In genomic region chr3:159282594-159282993, GRCm38 (mm10) we compare ENCODE assay signal across 22 mouse cellular contexts.
A peak's percentile ranks its signal among the peaks of the same experiment; 100 is the strongest.
DNase-seq lines count a peak whose midpoint lies in the region; ATAC-seq and TF ChIP-seq lines count a peak whose summit lies in the region.
"Had no signal": no experiment of that assay in that cellular context is flagged by ENCODE, and none has a peak within 500 bp of the region (broad histone marks: within the 10 kb centered on the region; RNA-seq: fewer than 3 reads in every experiment).

No protein-coding gene starts in this region.

- H3K4me1 ChIP-seq in forebrain, embryonic 11.5 days (replicated peaks; ENCODE audit: control insufficient read depth, insufficient read depth, low read length): no peaks in the 10 kb centered on the region
- no peaks in the 10 kb centered on the region for H3K4me1 ChIP-seq in forebrain, embryonic 15.5 days
- no peaks in the 10 kb centered on the region for H3K4me1 ChIP-seq in kidney, postnatal 0 days (replicated peaks; ENCODE audit: insufficient read depth, low read length)
- H3K4me1 ChIP-seq in neural tube, embryonic 11.5 days (ENCODE audit: control insufficient read depth, insufficient read depth, low read length): no peaks in the 10 kb centered on the region
- no peaks in the 10 kb centered on the region for H3K4me1 ChIP-seq in neural tube, embryonic 15.5 days
- no peaks in the 10 kb centered on the region for H3K4me1 ChIP-seq in stomach, postnatal 0 days (replicated peaks; ENCODE audit: control insufficient read depth, insufficient read depth)
- H3K4me1 ChIP-seq: heart, embryonic 13.5 days; limb, embryonic 10.5 days; neural tube, embryonic 12.5 days had no signal

- no peak overlapping the region for H3K9ac ChIP-seq in forebrain, embryonic 11.5 days (ENCODE audit: low read length)
- no peak overlapping the region for H3K9ac ChIP-seq in forebrain, embryonic 15.5 days (replicated peaks)
- H3K9ac ChIP-seq in kidney, postnatal 0 days (ENCODE audit: low read depth, low read length): no peak overlapping the region
- no peak overlapping the region for H3K9ac ChIP-seq in neural tube, embryonic 11.5 days (ENCODE audit: low read length)
- no peak overlapping the region for H3K9ac ChIP-seq in neural tube, embryonic 15.5 days (replicated peaks)
- H3K9ac ChIP-seq in stomach, postnatal 0 days (ENCODE audit: low read length): no peak overlapping the region
- H3K9ac ChIP-seq: heart, embryonic 13.5 days; lung, embryonic 14.5 days; neural tube, embryonic 12.5 days had no signal

- H3K27me3 ChIP-seq in forebrain, embryonic 11.5 days (ENCODE audit: control insufficient read depth, insufficient read depth, low read length): no peaks in the 10 kb centered on the region
- H3K27me3 ChIP-seq in forebrain, embryonic 15.5 days: no peaks in the 10 kb centered on the region
- no peaks in the 10 kb centered on the region for H3K27me3 ChIP-seq in kidney, postnatal 0 days (ENCODE audit: insufficient read depth, low read length)
- H3K27me3 ChIP-seq in neural tube, embryonic 11.5 days (ENCODE audit: control insufficient read depth, insufficient read depth, low read length): no peaks in the 10 kb centered on the region
- no peaks in the 10 kb centered on the region for H3K27me3 ChIP-seq in neural tube, embryonic 15.5 days (replicated peaks)
- no peaks in the 10 kb centered on the region for H3K27me3 ChIP-seq in stomach, postnatal 0 days (ENCODE audit: control insufficient read depth, insufficient read depth, low read length)
- H3K27me3 ChIP-seq: heart, embryonic 13.5 days; neural tube, embryonic 12.5 days had no signal

- no peak; the same call in 1 of the 2 replicates for TF ChIP-seq CTCF in kidney, postnatal 0 days (IDR thresholded peaks at IDR 0.05; ENCODE audit: low read depth)
- peak; percentile 27; the same call in 1 of the 2 replicates for TF ChIP-seq CTCF in stomach, postnatal 0 days (IDR thresholded peaks at IDR 0.05; ENCODE audit: low read depth)

- TF ChIP-seq EP300 in stomach, postnatal 0 days (optimal IDR thresholded peaks at IDR 0.05): no peak

- no peak for DNase-seq in forebrain, embryonic 11.5 days (ENCODE audit: low spot score)
- DNase-seq in kidney, postnatal 0 days (ENCODE audit: low spot score): peak; percentile 5
- DNase-seq in kidney, adult 11 months: no peak
- no peak for DNase-seq in neural tube, embryonic 11.5 days (ENCODE audit: low spot score)
- no peak for DNase-seq in stomach, postnatal 0 days (ENCODE audit: low spot score)
- DNase-seq in heart, postnatal 14 days: no peak
- DNase-seq: adrenal gland, postnatal 25 days; cerebellum, adult 8-10 months; gastrocnemius, adult 2 months; kidney, adult 2 months; kidney, postnatal 25 days; lung, embryonic 14.5 days; lung, postnatal 4 days; right cerebral cortex, postnatal 4 days; thymus, postnatal 25 days had no signal

- H3K36me3 ChIP-seq in forebrain, embryonic 11.5 days (ENCODE audit: control insufficient read depth, insufficient read depth, low read length): no peaks in the 10 kb centered on the region
- H3K36me3 ChIP-seq in forebrain, embryonic 15.5 days: no peaks in the 10 kb centered on the region
- no peaks in the 10 kb centered on the region for H3K36me3 ChIP-seq in kidney, postnatal 0 days (ENCODE audit: insufficient read depth, low read length)
- H3K36me3 ChIP-seq in neural tube, embryonic 11.5 days (ENCODE audit: control insufficient read depth, insufficient read depth, low read length): no peaks in the 10 kb centered on the region
- H3K36me3 ChIP-seq in neural tube, embryonic 15.5 days: no peaks in the 10 kb centered on the region
- no peaks in the 10 kb centered on the region for H3K36me3 ChIP-seq in stomach, postnatal 0 days (ENCODE audit: control insufficient read depth, insufficient read depth, low read length)
- H3K36me3 ChIP-seq: heart, embryonic 13.5 days; limb, embryonic 10.5 days; neural tube, embryonic 12.5 days had no signal

- H3K9me3 ChIP-seq in forebrain, embryonic 11.5 days (ENCODE audit: control insufficient read depth, low read length): no peaks in the 10 kb centered on the region
- no peaks in the 10 kb centered on the region for H3K9me3 ChIP-seq in forebrain, embryonic 15.5 days
- H3K9me3 ChIP-seq in kidney, postnatal 0 days (replicated peaks; ENCODE audit: low read length): no peaks in the 10 kb centered on the region
- no peaks in the 10 kb centered on the region for H3K9me3 ChIP-seq in neural tube, embryonic 11.5 days (ENCODE audit: control insufficient read depth, low read length)
- no peaks in the 10 kb centered on the region for H3K9me3 ChIP-seq in neural tube, embryonic 15.5 days (replicated peaks)
- H3K9me3 ChIP-seq in stomach, postnatal 0 days (ENCODE audit: control insufficient read depth, low read length): no peaks in the 10 kb centered on the region
- H3K9me3 ChIP-seq: heart, embryonic 13.5 days; limb, embryonic 10.5 days; neural tube, embryonic 12.5 days had no signal

- peak; percentile 15; the same call in 1 of the 2 replicates for ATAC-seq in forebrain, embryonic 11.5 days (replicated peaks; ENCODE audit: low FRiP score)
- ATAC-seq in forebrain, embryonic 15.5 days (replicated peaks): no peak
- ATAC-seq in kidney, postnatal 0 days (replicated peaks; ENCODE audit: low FRiP score, low read depth): no peak
- ATAC-seq in neural tube, embryonic 11.5 days (ENCODE audit: insufficient read depth, low FRiP score, low TSS enrichment): 0 out of 2 replicates have a peak, but pooled peaks have one; percentile 9
- ATAC-seq in neural tube, embryonic 15.5 days (ENCODE audit: low FRiP score): no peak
- no peak for ATAC-seq in stomach, postnatal 0 days (ENCODE audit: low FRiP score, low TSS enrichment)
- ATAC-seq: activated CD4-positive, CD25-positive, alpha-beta regulatory T cell, adult 4 months had no signal

- H3K4me3 ChIP-seq in forebrain, embryonic 11.5 days (ENCODE audit: low read depth, low read length): no peak overlapping the region
- no peak overlapping the region for H3K4me3 ChIP-seq in forebrain, embryonic 15.5 days
- H3K4me3 ChIP-seq in kidney, postnatal 0 days (replicated peaks; ENCODE audit: low read depth, low read length): no peak overlapping the region
- no peak overlapping the region for H3K4me3 ChIP-seq in neural tube, embryonic 11.5 days (ENCODE audit: low read depth, low read length)
- no peak overlapping the region for H3K4me3 ChIP-seq in neural tube, embryonic 15.5 days (replicated peaks)
- no peak overlapping the region for H3K4me3 ChIP-seq in stomach, postnatal 0 days (ENCODE audit: low read depth, low read length)
- H3K4me3 ChIP-seq: gastrocnemius, adult 2 months; heart, embryonic 13.5 days; limb, embryonic 10.5 days; neural tube, embryonic 12.5 days had no signal

- WGBS in forebrain, embryonic 11.5 days: 91% methylated on average over 3 of the region's 3 CpGs
- 90% methylated on average over 3 of the region's 3 CpGs for WGBS in forebrain, embryonic 15.5 days
- 85% methylated on average over 3 of the region's 3 CpGs for WGBS in kidney, postnatal 0 days
- WGBS in neural tube, embryonic 11.5 days: 81% methylated on average over 3 of the region's 3 CpGs
- WGBS in neural tube, embryonic 15.5 days: 91% methylated on average over 3 of the region's 3 CpGs
- WGBS in stomach, postnatal 0 days: 85% methylated on average over 3 of the region's 3 CpGs

- H3K27ac ChIP-seq in forebrain, embryonic 11.5 days (ENCODE audit: low read depth, low read length): no peak overlapping the region
- H3K27ac ChIP-seq in forebrain, embryonic 15.5 days (replicated peaks): no peak overlapping the region
- no peak overlapping the region for H3K27ac ChIP-seq in kidney, postnatal 0 days
- no peak overlapping the region for H3K27ac ChIP-seq in neural tube, embryonic 11.5 days (ENCODE audit: low read depth, low read length)
- H3K27ac ChIP-seq in neural tube, embryonic 15.5 days (replicated peaks): no peak overlapping the region
- H3K27ac ChIP-seq in stomach, postnatal 0 days (replicated peaks): no peak overlapping the region
- H3K27ac ChIP-seq: gastrocnemius, adult 2 months; heart, embryonic 13.5 days; limb, embryonic 10.5 days; neural tube, embryonic 12.5 days had no signal

- H3K4me2 ChIP-seq in forebrain, embryonic 11.5 days (ENCODE audit: low read depth, low read length, severe bottlenecking): no peak overlapping the region
- H3K4me2 ChIP-seq in forebrain, embryonic 15.5 days (replicated peaks): no peak overlapping the region
- H3K4me2 ChIP-seq in kidney, postnatal 0 days (ENCODE audit: low read length): no peak overlapping the region
- H3K4me2 ChIP-seq in neural tube, embryonic 11.5 days (ENCODE audit: low read depth): no peak overlapping the region
- H3K4me2 ChIP-seq in neural tube, embryonic 15.5 days: no peak overlapping the region
- no peak overlapping the region for H3K4me2 ChIP-seq in stomach, postnatal 0 days (replicated peaks; ENCODE audit: low read depth)
- H3K4me2 ChIP-seq: heart, embryonic 13.5 days; liver, embryonic 11.5 days; lung, embryonic 14.5 days; neural tube, embryonic 12.5 days had no signal

- intact Hi-C loops in heart, postnatal 14 days (cut with DNase I): no loop called here

Comparison
In these comparisons a context has a peak if more than half of its experiments do, and no peak if none do; other contexts are left out.
1. ATAC-seq: peak in forebrain, embryonic 11.5 days (single experiment) and neural tube, embryonic 11.5 days (single experiment); none in forebrain, embryonic 15.5 days (single experiment), kidney, postnatal 0 days (single experiment), neural tube, embryonic 15.5 days (single experiment) and stomach, postnatal 0 days (single experiment).